Mouse (Mus musculus): ENCODE results near the gene Map2k2.
"Not testable (repeated sequence)": the region's sequence is repeated elsewhere in the genome, so short reads cannot be mapped to it uniquely, and the experiment has no call there.

Gene Map2k2

DNA sequence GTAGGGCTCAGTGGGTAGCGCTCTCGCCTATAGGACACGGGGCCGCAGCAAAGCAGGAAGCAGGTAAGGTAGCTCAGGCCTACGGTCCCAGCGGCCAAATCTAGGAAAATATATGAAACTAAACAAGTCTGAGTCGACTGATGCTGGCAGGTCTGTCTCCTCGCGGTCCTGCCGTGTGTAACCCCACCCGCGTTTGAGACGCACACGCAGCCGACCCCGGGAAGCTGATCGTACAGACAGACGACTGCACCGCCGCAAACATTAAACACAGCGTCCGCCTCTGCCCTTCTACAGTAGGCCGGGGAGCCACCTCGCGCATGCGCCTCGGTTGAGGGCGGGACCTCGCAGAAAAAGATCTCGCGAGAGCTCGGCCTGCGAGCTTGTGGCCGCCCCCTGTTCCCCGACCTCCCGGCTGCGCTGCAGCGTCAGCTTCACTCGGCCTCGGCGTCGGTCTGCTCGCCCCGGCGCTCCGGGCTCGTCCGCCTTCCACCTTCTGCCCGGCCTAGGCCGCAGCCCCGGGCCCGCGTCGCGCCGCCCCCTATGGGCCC lies at the start of gene Map2k2:
TSS of gene Map2k2 (plus strand) at position 351 of the 548 bp plus-strand sequence.
- DNase-seq (ENCODE audit: low spot score in 2 of 2), result peak; percentile 86 to 95

DNA sequence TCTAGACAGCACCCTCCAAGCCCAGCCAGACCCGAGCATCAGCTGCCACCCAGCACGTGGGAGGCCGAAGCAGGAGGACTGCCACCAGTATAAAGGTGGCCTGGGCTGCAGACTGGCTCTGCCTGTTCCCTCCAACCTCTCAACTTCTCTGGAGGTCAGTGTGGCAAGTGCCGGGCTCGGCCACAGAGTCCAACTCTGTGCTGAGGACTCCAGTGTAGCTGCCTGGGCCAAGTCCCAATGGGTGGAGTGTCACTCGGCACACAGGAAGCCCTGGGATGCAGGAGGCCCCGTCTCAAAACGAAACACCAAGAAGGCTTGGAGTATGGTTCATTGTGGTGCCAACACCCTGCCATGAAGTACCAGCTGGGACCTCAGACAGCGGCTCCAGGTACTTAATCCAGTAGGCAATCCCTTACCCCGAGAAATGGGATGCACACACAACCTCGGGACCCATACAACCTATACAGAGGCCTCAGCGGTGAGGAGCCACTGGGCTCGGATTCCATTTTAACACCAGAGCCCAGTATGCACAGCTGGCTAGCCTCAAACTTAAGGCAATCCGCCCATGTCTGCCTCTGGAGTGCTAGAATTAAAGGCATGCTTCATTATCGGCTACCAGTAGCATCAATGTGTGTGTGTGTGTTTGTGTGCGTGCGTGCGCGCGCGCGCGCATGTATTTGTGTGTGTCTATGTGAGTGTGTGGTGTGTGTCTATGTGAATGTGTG lies 48.1 kb upstream of the Map2k2 start:
- no peak for DNase-seq (ENCODE audit: low spot score in 2 of 2)

DNA sequence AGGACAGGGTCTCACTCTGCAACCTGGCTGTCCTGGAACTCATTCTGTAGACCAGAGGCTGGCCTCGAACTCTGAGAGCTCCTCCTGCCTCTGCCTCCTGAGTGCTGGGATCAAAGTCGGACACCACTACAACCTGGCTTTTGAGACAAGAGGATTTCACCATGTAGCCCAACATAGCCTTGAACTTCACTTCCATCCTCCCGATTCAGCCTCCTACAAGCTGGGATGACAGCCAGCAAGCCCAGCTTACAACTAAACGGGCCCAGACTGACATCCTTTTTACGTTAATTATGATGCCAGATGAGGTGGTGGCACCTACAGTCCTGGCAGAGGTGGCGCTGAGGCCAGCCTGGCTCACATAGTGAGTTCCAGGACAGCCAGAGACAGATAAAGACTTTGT lies 46.8 kb upstream of the Map2k2 start:
- no peak for DNase-seq (ENCODE audit: low spot score in 2 of 2)

DNA sequence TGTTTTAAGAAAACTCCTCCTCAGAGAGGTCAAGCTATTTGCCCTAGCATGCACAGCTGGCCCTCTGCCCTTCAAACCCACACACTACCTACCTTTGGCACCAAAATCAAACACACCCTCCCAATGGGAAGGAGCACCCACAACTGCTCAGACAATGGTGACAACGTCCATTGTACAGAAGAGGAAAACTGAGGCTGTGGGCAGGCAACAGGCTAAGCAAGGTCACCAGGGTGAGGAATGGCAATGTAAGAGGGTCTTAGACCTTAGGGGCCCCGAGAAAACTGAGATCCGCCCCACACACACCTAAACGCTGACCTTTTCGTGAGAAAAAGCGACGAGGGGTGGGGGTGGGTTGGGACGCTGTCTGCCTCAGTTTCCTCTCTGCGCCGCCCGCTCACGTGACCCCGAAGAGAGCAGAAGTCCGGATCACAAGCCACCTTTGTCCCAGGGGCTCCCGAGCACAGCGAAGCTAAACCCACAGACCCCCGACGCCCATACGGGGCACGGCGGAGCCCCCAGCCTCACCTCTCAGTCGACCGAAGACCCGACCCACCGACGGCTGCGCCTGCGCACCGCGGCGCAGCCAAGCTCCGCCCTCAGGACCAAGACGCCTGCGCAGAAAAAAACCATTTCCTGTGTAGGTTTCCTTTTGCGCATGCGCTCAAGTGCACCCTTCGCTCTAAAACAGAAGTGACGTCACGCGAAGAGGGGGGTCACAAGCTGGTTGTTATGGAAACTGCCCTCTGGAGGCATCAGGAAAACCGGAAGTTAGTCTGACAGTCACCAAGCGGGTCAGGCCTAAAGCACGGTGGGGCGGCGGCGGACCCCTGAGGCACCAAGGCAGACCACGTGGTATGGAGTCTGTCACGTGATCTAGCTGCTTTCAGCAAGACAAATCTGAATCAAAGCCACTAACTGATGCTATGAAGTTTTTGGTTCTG lies 45.8 kb upstream of the Map2k2 start, which contains the start of gene Sgta:
TSS of gene Sgta (minus strand) at position 579 of the 941 bp plus-strand sequence.
- peak; percentile 100 for DNase-seq (ENCODE audit: low spot score in 2 of 2)

DNA sequence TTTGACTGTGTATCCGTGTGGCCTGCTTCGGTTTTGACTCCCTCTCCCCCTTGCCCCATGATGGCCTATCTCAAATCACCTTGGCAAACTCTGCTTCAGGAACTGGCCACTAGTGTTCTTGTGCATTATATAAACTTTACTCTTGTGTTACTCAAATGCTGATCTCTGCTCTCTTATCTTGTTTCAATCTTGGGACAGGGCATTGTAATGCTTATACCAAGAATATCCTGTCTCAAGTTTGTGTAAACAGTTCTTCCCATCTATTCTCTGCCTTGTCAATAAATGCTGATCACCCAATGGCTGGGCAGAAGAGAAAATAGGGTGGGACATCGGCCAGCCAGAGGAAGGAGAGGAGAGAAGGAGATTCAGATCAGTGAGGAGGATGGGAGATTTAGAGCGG lies 43.0 kb upstream of the Map2k2 start:
- no peak for DNase-seq (ENCODE audit: low spot score in 2 of 2)

DNA sequence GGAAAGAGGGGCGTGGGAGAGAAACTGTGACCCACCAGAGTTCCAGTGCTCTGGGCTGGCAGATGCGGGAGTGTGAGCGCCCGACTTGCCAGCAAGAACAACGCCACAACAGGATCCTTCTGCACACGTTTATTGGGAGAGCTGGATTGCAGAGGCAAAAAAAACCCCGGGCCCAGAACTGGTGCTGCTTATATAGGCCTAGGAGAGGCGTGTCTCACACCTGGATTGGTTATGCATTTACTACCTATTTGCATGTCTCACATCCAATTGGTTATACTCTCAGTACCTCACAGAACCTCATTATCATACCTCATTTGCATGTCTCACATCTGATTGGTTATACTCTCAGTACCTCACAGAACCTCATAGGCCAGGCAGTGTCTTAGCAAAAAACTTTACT lies 41.2 kb upstream of the Map2k2 start:
- DNase-seq (ENCODE audit: low spot score in 2 of 2), result not testable (repeated sequence)

DNA sequence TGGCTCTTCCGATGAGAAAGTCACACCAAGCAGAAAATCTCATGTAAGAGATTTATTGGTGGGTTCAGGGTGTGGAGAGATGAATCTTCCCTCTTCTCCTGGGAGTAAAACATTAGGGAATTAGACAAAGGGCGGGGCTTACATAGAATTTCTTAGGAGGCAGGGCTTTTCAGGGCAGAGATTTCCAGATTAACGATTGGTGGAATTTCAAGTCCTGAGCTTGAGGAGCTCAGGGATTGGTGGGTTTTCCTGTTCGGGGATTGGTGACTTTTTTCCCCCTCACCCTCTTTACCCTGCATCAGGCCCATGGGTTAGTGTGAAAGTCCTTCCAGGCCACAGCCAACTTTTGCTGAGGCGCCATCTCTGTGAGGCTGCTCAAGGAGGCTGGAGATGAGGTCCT lies 37.0 kb upstream of the Map2k2 start:
- DNase-seq (ENCODE audit: low spot score in 2 of 2), result no peak

DNA sequence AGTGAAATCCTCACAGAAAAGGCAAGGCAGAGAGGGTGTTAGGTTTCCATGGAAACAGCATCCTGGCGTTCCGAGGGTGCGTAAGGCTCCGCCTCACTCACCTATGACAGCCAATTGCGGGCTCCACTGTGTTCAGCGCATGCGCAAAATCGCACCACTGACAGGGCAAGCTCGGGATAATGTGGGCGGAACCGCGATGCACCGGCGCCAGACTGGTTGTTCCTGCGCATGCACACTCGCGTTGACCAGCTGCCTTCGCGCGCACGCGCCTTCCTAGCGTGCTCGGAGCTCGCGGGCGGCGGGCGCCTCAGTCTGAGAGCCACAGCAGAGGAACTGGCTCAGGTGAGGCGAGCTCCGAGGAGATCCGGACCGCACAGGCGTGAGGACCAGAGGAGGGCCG lies 35.9 kb upstream of the Map2k2 start, which contains the start of gene Thop1:
TSS of gene Thop1 (plus strand) at position 200 of the 400 bp plus-strand sequence.
- DNase-seq (ENCODE audit: low spot score in 2 of 2), result peak; percentile 97 to 98

DNA sequence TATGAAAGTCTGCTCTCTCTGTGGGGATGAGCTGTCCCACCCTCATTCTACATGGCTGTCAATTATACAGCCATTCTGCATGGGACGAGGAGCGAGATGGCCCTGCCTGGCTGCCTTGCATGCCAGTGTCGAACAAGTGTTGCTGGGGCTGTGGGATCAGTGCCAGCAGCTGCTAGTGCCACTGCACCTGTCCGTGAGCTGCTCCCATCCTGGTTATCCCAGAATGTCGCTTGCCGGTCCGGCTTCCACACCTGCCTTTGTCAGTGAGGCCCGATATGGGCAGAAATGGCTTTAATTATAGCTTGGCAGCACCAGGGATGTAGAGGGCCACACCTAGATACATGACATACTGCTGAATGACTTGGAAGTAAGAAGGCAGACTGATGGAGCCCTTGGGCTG lies 33.4 kb upstream of the Map2k2 start:
- DNase-seq (ENCODE audit: low spot score in 2 of 2), result no peak

DNA sequence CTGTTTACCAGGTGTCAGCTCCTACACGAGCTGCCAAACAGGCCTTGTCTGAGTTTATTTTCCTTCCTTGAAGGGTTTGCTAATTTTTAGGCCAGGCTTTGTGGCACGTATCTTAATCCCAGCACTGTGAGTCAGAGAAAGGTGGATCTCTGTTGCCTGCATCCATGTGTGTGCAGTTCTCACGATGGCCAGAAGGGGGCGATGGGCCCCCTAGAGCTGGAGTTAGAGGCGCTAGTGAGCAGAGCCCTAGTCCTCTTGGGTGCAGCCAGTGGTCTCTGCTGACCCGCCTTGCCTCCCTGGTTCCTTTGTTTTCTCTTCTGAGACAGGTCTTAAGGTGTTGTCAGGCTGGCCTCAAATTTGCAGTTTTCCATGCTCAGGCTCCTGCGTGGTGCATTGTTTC lies 32.3 kb upstream of the Map2k2 start:
- no peak for DNase-seq (ENCODE audit: low spot score in 2 of 2)

DNA sequence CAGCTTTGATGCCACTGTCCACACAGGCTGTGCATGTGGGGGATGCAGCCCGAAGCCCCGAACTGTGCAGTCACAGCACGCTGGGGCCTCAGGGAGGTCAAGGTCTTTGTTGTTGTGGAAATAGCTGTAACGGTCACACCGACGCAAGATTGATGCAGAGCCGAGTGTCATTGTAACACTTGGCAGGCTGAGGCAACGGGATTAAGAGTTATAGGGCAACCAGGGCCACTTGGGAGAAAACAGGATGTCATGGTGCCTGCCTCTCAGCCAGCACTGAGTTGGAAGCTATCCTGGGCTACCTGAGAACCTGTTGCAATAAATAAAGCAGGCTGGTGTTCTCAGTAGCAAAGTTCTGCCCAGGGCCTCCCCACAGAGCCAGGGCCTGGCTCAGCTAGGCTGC lies 30.0 kb upstream of the Map2k2 start:
- DNase-seq (ENCODE audit: low spot score in 2 of 2), result no peak

DNA sequence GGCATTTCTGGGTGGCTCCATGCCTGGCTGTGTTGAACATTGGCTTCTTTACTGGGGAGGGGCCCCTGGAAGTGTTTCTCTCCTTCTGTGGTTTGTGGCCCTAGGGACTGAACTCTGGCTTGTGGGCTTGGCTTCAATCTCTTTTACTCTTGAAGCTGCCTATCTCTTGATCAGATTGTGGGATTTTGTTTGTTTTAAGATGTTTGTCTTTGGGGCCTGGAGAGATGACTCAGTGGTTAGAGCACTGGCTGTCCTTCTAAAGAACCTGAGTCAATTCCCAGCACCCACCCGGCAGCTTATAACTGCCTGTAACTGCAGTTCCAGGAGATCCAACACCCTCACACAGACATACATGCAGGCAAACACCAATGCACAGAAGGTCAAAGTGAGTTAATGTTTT lies 29.4 kb upstream of the Map2k2 start:
- DNase-seq (ENCODE audit: low spot score in 2 of 2), result no peak

DNA sequence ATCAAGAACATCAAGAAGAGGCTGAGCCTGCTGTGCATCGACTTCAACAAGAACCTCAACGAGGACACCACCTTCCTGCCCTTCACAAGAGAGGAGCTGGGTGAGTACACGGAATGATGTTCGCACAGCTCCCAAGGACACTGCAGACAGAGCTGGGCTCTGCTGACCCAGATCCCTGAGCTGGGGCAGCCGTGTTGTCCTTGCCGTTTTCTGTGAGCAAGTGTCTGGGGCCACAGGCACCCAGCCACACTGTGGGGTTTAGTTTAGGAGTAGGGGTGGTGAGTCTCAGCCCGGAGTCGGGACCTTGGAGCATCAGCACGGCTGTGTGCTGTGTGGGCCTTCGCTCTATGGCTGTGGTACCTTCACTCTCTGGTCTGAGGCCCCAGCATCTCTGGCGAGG lies 27.8 kb upstream of the Map2k2 start:
- no peak for DNase-seq (ENCODE audit: low spot score in 2 of 2)

DNA sequence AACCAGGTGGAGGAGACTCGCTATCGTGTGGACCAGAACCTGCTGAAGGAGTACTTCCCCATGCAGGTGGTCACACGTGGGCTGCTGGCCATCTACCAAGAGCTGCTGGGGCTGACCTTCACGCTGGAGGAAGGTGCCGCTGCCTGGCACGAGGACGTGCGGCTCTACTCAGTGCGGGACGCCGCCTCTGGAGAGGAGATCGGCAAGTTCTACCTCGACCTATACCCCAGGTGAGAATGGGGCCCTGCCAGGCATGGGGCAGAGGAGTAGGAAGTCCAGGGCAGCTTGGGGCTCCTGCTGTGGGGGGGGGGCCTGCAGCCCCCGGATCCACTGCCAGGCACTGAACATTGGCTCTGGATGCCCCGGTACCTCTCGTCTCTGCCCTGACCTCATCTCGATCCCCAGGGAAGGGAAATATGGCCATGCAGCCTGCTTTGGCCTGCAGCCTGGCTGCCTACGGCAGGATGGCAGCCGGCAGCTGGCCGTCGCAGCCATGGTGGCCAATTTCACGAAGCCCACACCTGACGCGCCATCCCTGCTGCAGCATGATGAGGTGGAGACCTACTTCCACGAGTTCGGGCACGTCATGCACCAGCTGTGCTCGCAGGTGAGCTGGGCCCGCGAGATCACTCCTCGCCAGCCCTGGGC lies 25.6 kb upstream of the Map2k2 start:
- no peak for DNase-seq (ENCODE audit: low spot score in 2 of 2)

DNA sequence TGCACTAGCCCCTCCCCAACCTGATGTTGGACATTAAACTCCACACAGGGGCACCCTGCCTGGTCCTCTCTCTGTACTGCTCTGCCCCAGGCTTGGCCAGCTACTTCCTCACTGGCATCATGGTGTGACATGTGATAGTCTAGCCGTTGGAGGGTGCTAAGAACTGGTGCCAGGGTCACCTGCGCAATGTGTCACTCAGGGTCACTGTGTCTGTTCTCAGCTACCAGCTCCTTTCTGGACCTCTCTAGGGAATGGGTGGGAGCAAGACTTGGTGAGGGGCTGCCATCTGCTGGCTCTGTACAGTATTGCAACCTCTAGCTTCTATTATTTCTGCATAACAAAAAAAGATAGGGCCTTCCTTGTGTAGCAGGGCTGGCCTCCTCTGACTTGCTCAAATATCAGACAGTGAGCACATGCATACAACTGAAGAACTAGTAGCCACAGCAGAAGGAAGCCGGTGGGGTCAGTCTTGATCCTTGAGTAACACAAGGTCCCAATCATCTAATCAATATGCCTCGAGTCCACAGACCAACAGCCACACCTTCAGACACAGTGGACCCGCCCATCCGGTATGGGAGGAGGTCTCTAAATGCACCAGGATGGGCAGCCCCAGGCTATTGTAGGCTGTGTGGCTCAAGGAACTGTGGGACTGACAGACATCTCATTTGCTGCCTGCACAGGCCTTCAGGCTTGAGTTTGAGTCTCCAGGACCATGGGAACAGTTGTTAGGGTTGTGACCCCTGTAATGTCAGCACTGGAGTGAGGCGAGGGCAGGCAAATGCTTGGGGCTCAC lies 23.4 kb upstream of the Map2k2 start:
- peak in 1 of 2 experiments; percentile 85 for DNase-seq (ENCODE audit: low spot score in 2 of 2)

DNA sequence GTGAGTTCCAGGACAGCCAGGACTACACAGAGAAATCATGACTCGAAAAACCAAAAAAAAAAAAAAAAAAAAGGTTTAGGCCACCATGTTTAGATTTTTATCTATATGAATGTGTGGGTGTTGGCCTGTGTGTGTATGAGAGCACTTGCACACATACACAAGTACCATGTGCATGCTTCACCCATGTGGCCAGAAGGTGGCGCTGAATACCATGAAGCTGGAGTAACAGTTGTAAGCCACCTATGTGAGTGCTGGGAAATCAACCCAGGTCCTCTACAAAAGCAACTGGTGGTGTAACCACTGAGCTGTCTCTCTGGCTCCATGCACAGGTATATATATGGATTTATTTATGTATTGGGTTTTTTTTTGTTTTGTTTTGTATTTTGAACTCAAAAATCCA lies 18.7 kb upstream of the Map2k2 start:
- no peak for DNase-seq (ENCODE audit: low spot score in 2 of 2)

DNA sequence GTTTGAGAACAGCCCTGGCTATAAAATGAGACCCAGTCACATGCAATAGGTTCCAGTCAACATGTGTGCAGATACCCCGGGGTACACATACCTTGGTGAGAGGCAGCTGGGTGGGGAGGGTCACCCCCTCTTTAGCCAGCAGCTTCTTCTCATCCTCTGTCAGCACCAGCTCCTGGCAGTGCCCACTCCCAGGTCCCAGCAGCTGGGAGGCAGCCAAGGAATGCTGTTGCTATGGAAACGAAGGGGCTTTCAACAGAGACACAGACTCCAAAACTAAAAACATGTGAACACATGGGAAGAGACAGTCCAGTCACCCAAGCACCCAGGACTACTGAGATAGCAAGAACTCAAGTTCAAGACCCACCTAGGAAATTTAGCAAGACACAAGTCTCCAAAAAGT lies 16.5 kb upstream of the Map2k2 start:
- no peak for DNase-seq (ENCODE audit: low spot score in 2 of 2)

DNA sequence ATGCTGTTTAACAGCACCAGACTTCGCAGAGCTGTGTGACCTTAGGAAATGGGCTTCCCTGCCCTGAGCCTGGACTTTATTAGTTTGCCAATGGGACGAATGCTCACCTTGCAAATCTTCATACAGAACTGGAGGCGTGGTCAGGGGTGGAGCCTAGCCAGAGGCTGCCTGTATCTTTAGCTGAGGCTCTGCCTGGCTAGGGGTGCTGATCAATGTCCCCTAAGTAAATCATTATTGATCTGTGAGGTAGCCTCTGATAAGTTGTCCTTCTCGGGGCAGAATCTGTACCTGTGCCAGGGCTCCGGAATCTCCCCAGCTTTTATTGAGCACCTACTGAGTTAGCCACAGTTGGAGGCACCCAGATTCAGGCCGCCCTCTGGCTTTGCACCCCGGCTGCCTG lies 15.1 kb upstream of the Map2k2 start:
- no peak for DNase-seq (ENCODE audit: low spot score in 2 of 2)

DNA sequence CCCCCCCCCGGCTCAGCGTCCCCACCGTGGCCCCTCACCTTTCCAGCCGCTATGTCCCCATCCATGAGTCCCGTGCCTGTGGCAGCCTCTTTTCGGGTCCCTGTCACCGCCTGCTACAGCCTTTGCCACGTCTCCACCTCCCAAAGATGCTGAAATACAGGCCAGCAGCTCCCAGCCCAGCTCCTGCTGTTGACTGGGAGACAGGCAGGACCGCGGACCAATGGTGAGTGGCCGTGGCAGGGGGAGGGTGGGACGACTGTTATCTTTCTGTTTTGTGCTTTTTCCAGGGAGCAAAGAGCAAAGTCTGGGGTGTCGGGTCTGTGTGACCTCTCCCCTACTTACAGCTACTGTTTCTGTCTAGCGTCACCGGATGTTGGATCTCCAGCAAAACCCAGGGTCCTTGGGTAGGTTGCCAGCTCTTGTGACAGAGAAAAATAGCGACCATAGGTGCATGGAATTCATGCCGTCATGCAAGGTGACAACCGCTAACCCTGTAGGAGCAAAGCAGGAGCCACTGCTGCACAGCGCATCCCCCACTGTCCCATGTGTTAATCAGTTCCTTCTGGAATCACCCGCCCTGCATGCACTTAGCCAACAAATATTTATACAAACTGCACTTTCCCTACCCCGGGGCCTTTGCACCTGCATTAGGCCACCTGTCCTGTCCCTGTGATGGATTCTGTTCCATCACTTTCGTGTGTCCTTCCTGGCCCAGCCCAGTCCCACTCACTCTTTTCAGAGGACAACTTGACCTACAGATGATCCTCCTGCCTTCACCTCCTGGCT lies 13.1 kb upstream of the Map2k2 start:
- no peak for DNase-seq (ENCODE audit: low spot score in 2 of 2)

DNA sequence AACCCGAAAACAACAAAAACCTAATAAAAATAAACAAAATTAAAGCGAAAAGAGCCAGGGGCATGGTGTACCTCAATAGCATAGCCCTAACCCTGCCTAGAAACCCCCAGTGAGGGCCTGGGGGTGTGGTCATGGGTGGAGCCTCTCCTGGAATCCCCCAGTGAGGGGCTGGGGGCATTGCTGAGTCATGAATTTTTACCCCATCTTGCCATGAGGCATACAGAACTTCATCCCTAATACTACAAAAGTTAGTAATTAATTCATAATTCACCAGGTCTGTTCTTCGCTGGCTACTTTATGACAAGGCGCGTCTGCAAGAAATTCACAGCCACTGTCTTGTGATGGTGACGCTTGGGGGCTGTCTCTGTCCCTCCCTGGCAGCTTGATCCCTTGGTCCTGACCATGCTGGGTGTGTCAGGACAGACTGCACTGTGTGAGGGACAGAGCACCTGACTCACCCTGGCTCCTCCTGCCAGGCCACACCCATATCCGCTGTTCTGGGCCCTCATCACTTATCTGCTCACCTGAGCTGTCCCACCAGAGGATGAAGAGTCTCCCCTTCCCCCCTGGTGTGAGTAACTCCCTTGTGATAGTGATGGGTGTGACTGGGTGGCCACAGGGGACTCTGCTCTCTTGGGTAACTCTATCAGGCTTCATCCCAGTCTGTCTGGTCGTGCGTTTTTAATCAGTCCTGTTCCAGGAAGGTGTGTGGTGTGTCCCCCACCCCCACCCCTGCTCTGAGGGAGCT lies 10.6 kb upstream of the Map2k2 start:
- no peak for DNase-seq (ENCODE audit: low spot score in 2 of 2)
